20 mouse cellular contexts compared by ENCODE assay signal in genomic region chr11:69940962-69941361, GRCm38 (mm10). TPM values are rescaled to one million over a fixed set of nuclear protein-coding genes. Genes with fewer than 3 reads are reported as not detected.
A peak's percentile ranks its signal among the peaks of the same experiment; 100 is the strongest.
DNase-seq lines count a peak whose midpoint lies in the region; ATAC-seq lines count a peak whose summit lies in the region.
"Had no signal": no experiment of that assay in that cellular context is flagged by ENCODE, and none has a peak within 500 bp of the region (broad histone marks: within the 10 kb centered on the region; RNA-seq: fewer than 3 reads in every experiment).

No protein-coding gene starts in this region.

- no peak overlapping the region for H3K4me3 ChIP-seq in forebrain, embryonic 14.5 days (ENCODE audit: low read depth, low read length)
- H3K4me3 ChIP-seq in forebrain, embryonic 13.5 days: no peak overlapping the region
- no peak overlapping the region for H3K4me3 ChIP-seq in heart, embryonic 12.5 days
- H3K4me3 ChIP-seq: embryonic facial prominence, embryonic 10.5 days; forebrain, embryonic 15.5 days; heart, embryonic 10.5 days; heart, embryonic 15.5 days had no signal

- WGBS in forebrain, embryonic 14.5 days: 73% methylated on average over 4 of the region's 4 CpGs
- 80% methylated on average over 4 of the region's 4 CpGs for WGBS in forebrain, embryonic 13.5 days
- WGBS in heart, embryonic 12.5 days: 75% methylated on average over 4 of the region's 4 CpGs

- H3K4me1 ChIP-seq in forebrain, embryonic 14.5 days (ENCODE audit: control insufficient read depth, insufficient read depth, low read length): peaks cover 2% of the 10 kb centered on the region; the same call in 1 of the 2 replicates
- H3K4me1 ChIP-seq in forebrain, embryonic 13.5 days: peaks cover 19% of the 10 kb centered on the region
- peaks cover 23% of the 10 kb centered on the region for H3K4me1 ChIP-seq in heart, embryonic 12.5 days (replicated peaks)

- peaks cover 9% of the 10 kb centered on the region; the same call in 1 of the 2 replicates for H3K27me3 ChIP-seq in forebrain, embryonic 14.5 days (replicated peaks; ENCODE audit: control insufficient read depth, insufficient read depth, low read length)
- peaks cover 33% of the 10 kb centered on the region for H3K27me3 ChIP-seq in forebrain, embryonic 13.5 days
- peaks cover 59% of the 10 kb centered on the region for H3K27me3 ChIP-seq in heart, embryonic 12.5 days (replicated peaks)

- H3K36me3 ChIP-seq in forebrain, embryonic 14.5 days (ENCODE audit: control insufficient read depth, insufficient read depth, low read length): peaks cover 11% of the 10 kb centered on the region
- H3K36me3 ChIP-seq in forebrain, embryonic 13.5 days (ENCODE audit: poor library complexity, severe bottlenecking): peaks cover 24% of the 10 kb centered on the region
- H3K36me3 ChIP-seq in heart, embryonic 12.5 days: peaks cover 38% of the 10 kb centered on the region
- H3K36me3 ChIP-seq: forebrain, embryonic 15.5 days had no signal

- ATAC-seq in forebrain, embryonic 14.5 days: no peak
- ATAC-seq in forebrain, embryonic 13.5 days: no peak
- ATAC-seq in heart, embryonic 12.5 days (ENCODE audit: insufficient number of reproducible peaks, low FRiP score): no peak
- ATAC-seq: activated CD4-positive, CD25-positive, alpha-beta regulatory T cell, adult 4 months; forebrain, embryonic 15.5 days; hindbrain, embryonic 16.5 days; Patski had no signal

- intact Hi-C loops in left cerebral cortex, postnatal 4 days (cut with DNase I): no loop called here

- DNase-seq in forebrain, embryonic 14.5 days (ENCODE audit: low spot score): peak; percentile 39
- DNase-seq in heart, adult 11 months: peak; percentile 90
- peak; percentile 87 for DNase-seq in left cerebral cortex, postnatal 4 days
- DNase-seq in left cerebral cortex, adult 8-10 months (ENCODE audit: low spot score in 2 of 2): no peak
- DNase-seq: adrenal gland, postnatal 25 days; cerebellum, adult 2 months; heart, postnatal 14 days; kidney, adult 11 months; kidney, adult 9 months had no signal

- H3K9me3 ChIP-seq in forebrain, embryonic 14.5 days (replicated peaks; ENCODE audit: control insufficient read depth, low read length): no peaks in the 10 kb centered on the region
- no peaks in the 10 kb centered on the region for H3K9me3 ChIP-seq in forebrain, embryonic 13.5 days (replicated peaks)
- no peaks in the 10 kb centered on the region for H3K9me3 ChIP-seq in heart, embryonic 12.5 days (replicated peaks)
- H3K9me3 ChIP-seq: embryonic facial prominence, embryonic 10.5 days; forebrain, embryonic 15.5 days; heart, embryonic 10.5 days; heart, embryonic 15.5 days had no signal

- no peak overlapping the region for H3K9ac ChIP-seq in forebrain, embryonic 14.5 days (ENCODE audit: low read length)
- no peak overlapping the region for H3K9ac ChIP-seq in forebrain, embryonic 13.5 days
- H3K9ac ChIP-seq in heart, embryonic 12.5 days: no peak overlapping the region
- H3K9ac ChIP-seq: forebrain, embryonic 15.5 days; heart, embryonic 15.5 days had no signal

- H3K4me2 ChIP-seq in forebrain, embryonic 14.5 days (ENCODE audit: low read length): no peak overlapping the region
- no peak overlapping the region for H3K4me2 ChIP-seq in forebrain, embryonic 13.5 days
- H3K4me2 ChIP-seq in heart, embryonic 12.5 days: no peak overlapping the region
- H3K4me2 ChIP-seq: forebrain, embryonic 15.5 days; heart, embryonic 15.5 days had no signal

- no peak overlapping the region for H3K27ac ChIP-seq in forebrain, embryonic 14.5 days (ENCODE audit: low read depth, low read length)
- no peak overlapping the region for H3K27ac ChIP-seq in forebrain, embryonic 13.5 days
- no peak overlapping the region for H3K27ac ChIP-seq in heart, embryonic 12.5 days (ENCODE audit: poor library complexity, severe bottlenecking)
- H3K27ac ChIP-seq: forebrain, embryonic 15.5 days; heart, embryonic 15.5 days had no signal

RNA-seq across cellular contexts. Expression of gene Ybx2, which starts 5.4 kb away (rescaled TPM):
- polyA plus RNA-seq in forebrain, embryonic 14.5 days (2014; fragmentation: Nextera tagmentation; extraction: Ambion mirVana): 3.9 and 4.0 TPM in 2 replicates
- polyA plus RNA-seq in forebrain, embryonic 13.5 days (2015; fragmentation: Nextera tagmentation; extraction: Ambion mirVana): 4.5 and 6.0 TPM in 2 replicates
- 2.0 and 2.6 TPM in 2 replicates for polyA plus RNA-seq in heart, embryonic 12.5 days (2016; fragmentation: Nextera tagmentation; extraction: Ambion mirVana)
- 10 to 100 TPM; 16.1 to 23.5 TPM for total RNA-seq in left cerebral cortex, postnatal 4 days (2021)
- 1 to 10 TPM; 5.1 to 9.6 (median 6.1) TPM for total RNA-seq in left cerebral cortex, adult 8-10 months (2022)
- polyA plus RNA-seq: activated CD4-positive, CD25-positive, alpha-beta regulatory T cell, adult 4 months had no signal

RNA-seq across cellular contexts. Expression of gene Slc2a4, which starts 7.0 kb away (rescaled TPM):
- polyA plus RNA-seq in forebrain, embryonic 14.5 days (2014; fragmentation: Nextera tagmentation; extraction: Ambion mirVana): 5.5 and 6.7 TPM in 2 replicates
- 9.3 and 12.6 TPM in 2 replicates for polyA plus RNA-seq in forebrain, embryonic 13.5 days (2015; fragmentation: Nextera tagmentation; extraction: Ambion mirVana)
- polyA plus RNA-seq in heart, embryonic 12.5 days (2016; fragmentation: Nextera tagmentation; extraction: Ambion mirVana): 25.9 and 28.8 TPM in 2 replicates
- 1 to 10 TPM; 1.7 to 3.2 TPM for total RNA-seq in left cerebral cortex, postnatal 4 days (2021)
- total RNA-seq in left cerebral cortex, adult 8-10 months (2022): 1 to 10 TPM; 4.8 to 5.4 (median 5.1) TPM
- total RNA-seq: hematopoietic stem cell, adult 5-6 weeks had no signal
- polyA plus RNA-seq: activated CD4-positive, CD25-positive, alpha-beta regulatory T cell, adult 4 months had no signal

RNA-seq across cellular contexts. Expression of gene Eif5a, which starts 19.2 kb away (rescaled TPM):
- polyA plus RNA-seq in forebrain, embryonic 14.5 days (2014; fragmentation: Nextera tagmentation; extraction: Ambion mirVana): 1,251 and 1,277 TPM in 2 replicates
- 1,467 and 1,510 TPM in 2 replicates for polyA plus RNA-seq in forebrain, embryonic 13.5 days (2015; fragmentation: Nextera tagmentation; extraction: Ambion mirVana)
- polyA plus RNA-seq in heart, embryonic 12.5 days (2016; fragmentation: Nextera tagmentation; extraction: Ambion mirVana): 1,286 and 1,307 TPM in 2 replicates
- total RNA-seq in left cerebral cortex, postnatal 4 days (2021): 100 to 1,000 TPM; 539 to 555 TPM
- 100 to 1,000 TPM; 413 to 430 (median 416) TPM for total RNA-seq in left cerebral cortex, adult 8-10 months (2022)

RNA-seq across cellular contexts. Expression of gene Cldn7, which starts 23.6 kb away (rescaled TPM):
- polyA plus RNA-seq in forebrain, embryonic 14.5 days (2014; fragmentation: Nextera tagmentation; extraction: Ambion mirVana): not detected in 2 replicates
- 0.59 and 1.4 TPM in 2 replicates for polyA plus RNA-seq in forebrain, embryonic 13.5 days (2015; fragmentation: Nextera tagmentation; extraction: Ambion mirVana)
- 2.1 and 2.5 TPM in 2 replicates for polyA plus RNA-seq in heart, embryonic 12.5 days (2016; fragmentation: Nextera tagmentation; extraction: Ambion mirVana)
- total RNA-seq in left cerebral cortex, postnatal 4 days (2021): not detected
- not detected for total RNA-seq in left cerebral cortex, adult 8-10 months (2022)
- total RNA-seq: CH12.LX had no signal
- polyA plus RNA-seq: activated CD4-positive, CD25-positive, alpha-beta regulatory T cell, adult 4 months; Patski had no signal

RNA-seq across cellular contexts. Expression of gene Gps2, which starts 27.3 kb away (rescaled TPM):
- 62.9 and 67.8 TPM in 2 replicates for polyA plus RNA-seq in forebrain, embryonic 14.5 days (2014; fragmentation: Nextera tagmentation; extraction: Ambion mirVana)
- 90.1 and 93.2 TPM in 2 replicates for polyA plus RNA-seq in forebrain, embryonic 13.5 days (2015; fragmentation: Nextera tagmentation; extraction: Ambion mirVana)
- 49.2 and 50.6 TPM in 2 replicates for polyA plus RNA-seq in heart, embryonic 12.5 days (2016; fragmentation: Nextera tagmentation; extraction: Ambion mirVana)
- 10 to 100 TPM; 37.8 to 38.3 TPM for total RNA-seq in left cerebral cortex, postnatal 4 days (2021)
- total RNA-seq in left cerebral cortex, adult 8-10 months (2022): 10 to 100 TPM; 27.1 to 37.6 (median 32.4) TPM

Comparison
In these comparisons a context has a peak if more than half of its experiments do, and no peak if none do; other contexts are left out.
1. DNase-seq: peak in forebrain, embryonic 14.5 days (single experiment), heart, adult 11 months (single experiment) and left cerebral cortex, postnatal 4 days (single experiment); none in left cerebral cortex, adult 8-10 months (0 of 2).